Mouse (Mus musculus): ENCODE results near the gene Agtpbp1. TPM values are rescaled to one million over a fixed set of nuclear protein-coding genes. Genes with fewer than 3 reads are reported as not detected.

Agtpbp1 gene
- polyA plus RNA-seq, 1 experiment from 2014 or later, result 16.3 TPM

- no peak overlapping the region for H3K27ac ChIP-seq (replicated peaks)
- H3K9me3 ChIP-seq (replicated peaks), result no peaks in the 10 kb centered on the region
- WGBS, result 73% methylated on average over 4 of the region's 4 CpGs
- H3K4me3 ChIP-seq (replicated peaks), result no peak overlapping the region
- ATAC-seq (ENCODE audit: insufficient number of reproducible peaks, low FRiP score, low TSS enrichment, low read depth), result no peak
- H3K27me3 ChIP-seq, result no peaks in the 10 kb centered on the region
- H3K4me1 ChIP-seq, result no peaks in the 10 kb centered on the region
- H3K4me2 ChIP-seq (replicated peaks), result no peak overlapping the region
- H3K9ac ChIP-seq, result no peak overlapping the region
- H3K36me3 ChIP-seq, result peaks cover 28% of the 10 kb centered on the region
Observed at GRCm38 (mm10) chr13:59503581-59503980, 81.4 kb downstream of the Agtpbp1 start.

- H3K36me3 ChIP-seq, result peaks cover 29% of the 10 kb centered on the region
- H3K9ac ChIP-seq, result no peak overlapping the region
- H3K4me1 ChIP-seq, result no peaks in the 10 kb centered on the region
- no peaks in the 10 kb centered on the region for H3K9me3 ChIP-seq (replicated peaks)
- ATAC-seq (ENCODE audit: insufficient number of reproducible peaks, low FRiP score, low TSS enrichment, low read depth), result no peak
- H3K27ac ChIP-seq (replicated peaks), result no peak overlapping the region
- H3K4me2 ChIP-seq (replicated peaks), result no peak overlapping the region
- H3K4me3 ChIP-seq (replicated peaks), result no peak overlapping the region
- no peaks in the 10 kb centered on the region for H3K27me3 ChIP-seq
- 82% methylated on average over 6 of the region's 6 CpGs for WGBS
Observed at GRCm38 (mm10) chr13:59499831-59500230, 85.2 kb downstream of the Agtpbp1 start.

GRCm38 (mm10) chr13:59499374-59499773 lies 85.7 kb downstream of the Agtpbp1 start:
- H3K27me3 ChIP-seq, result no peaks in the 10 kb centered on the region
- WGBS, result 90% methylated on average over 2 of the region's 2 CpGs
- no peak overlapping the region for H3K9ac ChIP-seq
- H3K4me3 ChIP-seq (replicated peaks), result no peak overlapping the region
- no peaks in the 10 kb centered on the region for H3K4me1 ChIP-seq
- H3K9me3 ChIP-seq (replicated peaks), result no peaks in the 10 kb centered on the region
- H3K4me2 ChIP-seq (replicated peaks), result no peak overlapping the region
- no peak overlapping the region for H3K27ac ChIP-seq (replicated peaks)
- ATAC-seq (ENCODE audit: insufficient number of reproducible peaks, low FRiP score, low TSS enrichment, low read depth), result no peak
- H3K36me3 ChIP-seq, result peaks cover 34% of the 10 kb centered on the region

GRCm38 (mm10) chr13:59498191-59498590 lies 86.8 kb downstream of the Agtpbp1 start:
- Histone ChIP-seq H3K4me2 (replicated peaks) (no peak overlapping the region), H3K9me3 (replicated peaks) (no peaks in the 10 kb centered on the region), H3K9ac (no peak overlapping the region), H3K4me3 (replicated peaks) (no peak overlapping the region), H3K4me1 (no peaks in the 10 kb centered on the region), H3K27ac (replicated peaks) (no peak overlapping the region), H3K36me3 (peaks cover 37% of the 10 kb centered on the region), H3K27me3 (no peaks in the 10 kb centered on the region)
- 79% methylated on average over 5 of the region's 5 CpGs for WGBS
- no peak for ATAC-seq (ENCODE audit: insufficient number of reproducible peaks, low FRiP score, low TSS enrichment, low read depth)

- WGBS, result 16% methylated on average over 8 of the region's 8 CpGs
- Histone ChIP-seq H3K4me3 (replicated peaks) (no peak overlapping the region), H3K9ac (no peak overlapping the region), H3K27me3 (no peaks in the 10 kb centered on the region), H3K9me3 (replicated peaks) (no peaks in the 10 kb centered on the region), H3K36me3 (peaks cover 30% of the 10 kb centered on the region), H3K4me1 (no peaks in the 10 kb centered on the region), H3K4me2 (replicated peaks) (no peak overlapping the region), H3K27ac (replicated peaks) (no peak overlapping the region)
- ATAC-seq (ENCODE audit: insufficient number of reproducible peaks, low FRiP score, low TSS enrichment, low read depth), result no peak
Observed at GRCm38 (mm10) chr13:59495839-59496238, 89.2 kb downstream of the Agtpbp1 start.

GRCm38 (mm10) chr13:59494619-59495262 lies 90.3 kb downstream of the Agtpbp1 start:
- H3K9me3 ChIP-seq (replicated peaks), result no peaks in the 10 kb centered on the region
- no peaks in the 10 kb centered on the region for H3K27me3 ChIP-seq
- H3K4me2 ChIP-seq (replicated peaks), result no peak overlapping the region
- WGBS, result 73% methylated on average over 5 of the region's 5 CpGs
- H3K4me3 ChIP-seq (replicated peaks), result no peak overlapping the region
- no peak for ATAC-seq (ENCODE audit: insufficient number of reproducible peaks, low FRiP score, low TSS enrichment, low read depth)
- H3K36me3 ChIP-seq, result peaks cover 21% of the 10 kb centered on the region
- no peak overlapping the region for H3K27ac ChIP-seq (replicated peaks)
- H3K9ac ChIP-seq, result no peak overlapping the region
- no peaks in the 10 kb centered on the region for H3K4me1 ChIP-seq

GRCm38 (mm10) chr13:59490726-59491125 lies 94.3 kb downstream of the Agtpbp1 start:
- WGBS, result 64% methylated on average over 4 of the region's 4 CpGs
- Histone ChIP-seq H3K9ac (no peak overlapping the region), H3K27me3 (no peaks in the 10 kb centered on the region), H3K4me3 (replicated peaks) (no peak overlapping the region), H3K9me3 (replicated peaks) (no peaks in the 10 kb centered on the region), H3K4me2 (replicated peaks) (no peak overlapping the region), H3K36me3 (peaks cover 16% of the 10 kb centered on the region), H3K4me1 (no peaks in the 10 kb centered on the region), H3K27ac (replicated peaks) (no peak overlapping the region)
- no peak for ATAC-seq (ENCODE audit: insufficient number of reproducible peaks, low FRiP score, low TSS enrichment, low read depth)

- WGBS, result 12% methylated on average over 2 of the region's 2 CpGs
- H3K27ac ChIP-seq (replicated peaks), result no peak overlapping the region
- no peak overlapping the region for H3K9ac ChIP-seq
- no peaks in the 10 kb centered on the region for H3K4me1 ChIP-seq
- H3K36me3 ChIP-seq, result peaks cover 4% of the 10 kb centered on the region
- no peak overlapping the region for H3K4me3 ChIP-seq (replicated peaks)
- H3K4me2 ChIP-seq (replicated peaks), result no peak overlapping the region
- ATAC-seq (ENCODE audit: insufficient number of reproducible peaks, low FRiP score, low TSS enrichment, low read depth), result no peak
- H3K9me3 ChIP-seq (replicated peaks), result no peaks in the 10 kb centered on the region
- H3K27me3 ChIP-seq, result no peaks in the 10 kb centered on the region
Observed at GRCm38 (mm10) chr13:59489143-59489542, 95.9 kb downstream of the Agtpbp1 start.

- H3K9ac ChIP-seq, result no peak overlapping the region
- H3K4me2 ChIP-seq (replicated peaks), result no peak overlapping the region
- no peaks in the 10 kb centered on the region for H3K27me3 ChIP-seq
- H3K27ac ChIP-seq (replicated peaks), result no peak overlapping the region
- no peaks in the 10 kb centered on the region for H3K4me1 ChIP-seq
- H3K9me3 ChIP-seq (replicated peaks), result no peaks in the 10 kb centered on the region
- H3K36me3 ChIP-seq, result no peaks in the 10 kb centered on the region
- WGBS, result 93% methylated on average over 8 of the region's 8 CpGs
- no peak overlapping the region for H3K4me3 ChIP-seq (replicated peaks)
- ATAC-seq (ENCODE audit: insufficient number of reproducible peaks, low FRiP score, low TSS enrichment, low read depth), result no peak
Observed at GRCm38 (mm10) chr13:59487287-59487686, 97.7 kb downstream of the Agtpbp1 start.

- H3K36me3 ChIP-seq, result no peaks in the 10 kb centered on the region
- H3K9ac ChIP-seq, result no peak overlapping the region
- H3K9me3 ChIP-seq (replicated peaks), result no peaks in the 10 kb centered on the region
- 87% methylated on average over 5 of the region's 5 CpGs for WGBS
- no peak for ATAC-seq (ENCODE audit: insufficient number of reproducible peaks, low FRiP score, low TSS enrichment, low read depth)
- H3K4me2 ChIP-seq (replicated peaks), result no peak overlapping the region
- no peak overlapping the region for H3K4me3 ChIP-seq (replicated peaks)
- no peak overlapping the region for H3K27ac ChIP-seq (replicated peaks)
- no peaks in the 10 kb centered on the region for H3K27me3 ChIP-seq
- H3K4me1 ChIP-seq, result no peaks in the 10 kb centered on the region
Observed at GRCm38 (mm10) chr13:59486243-59486642, 98.8 kb downstream of the Agtpbp1 start.

- ATAC-seq (ENCODE audit: insufficient number of reproducible peaks, low FRiP score, low TSS enrichment, low read depth), result no peak
- whole genome bisulfite sequencing, result 90% methylated on average over 7 of the region's 7 CpGs
- H3K27me3 ChIP-seq, result no peaks in the 10 kb centered on the region
- no peak overlapping the region for H3K4me3 ChIP-seq (replicated peaks)
- H3K27ac ChIP-seq (replicated peaks), result no peak overlapping the region
- H3K9me3 ChIP-seq (replicated peaks), result no peaks in the 10 kb centered on the region
- no peaks in the 10 kb centered on the region for H3K4me1 ChIP-seq
- H3K36me3 ChIP-seq, result no peaks in the 10 kb centered on the region
- no peak overlapping the region for H3K4me2 ChIP-seq (replicated peaks)
- H3K9ac ChIP-seq, result no peak overlapping the region
Observed at GRCm38 (mm10) chr13:59485456-59485855, 99.6 kb downstream of the Agtpbp1 start.

GRCm38 (mm10) chr13:59481484-59481855 lies 103.6 kb downstream of the Agtpbp1 start:
- no peak for ATAC-seq (ENCODE audit: insufficient number of reproducible peaks, low FRiP score, low TSS enrichment, low read depth)
- Histone ChIP-seq H3K4me2 (replicated peaks) (no peak overlapping the region), H3K4me3 (replicated peaks) (no peak overlapping the region), H3K9ac (no peak overlapping the region), H3K4me1 (no peaks in the 10 kb centered on the region), H3K27ac (replicated peaks) (no peak overlapping the region), H3K36me3 (peaks cover 12% of the 10 kb centered on the region), H3K27me3 (no peaks in the 10 kb centered on the region), H3K9me3 (replicated peaks) (no peaks in the 10 kb centered on the region)
- WGBS, result 91% methylated on average over 4 of the region's 4 CpGs
